In the genomic region with DNA sequence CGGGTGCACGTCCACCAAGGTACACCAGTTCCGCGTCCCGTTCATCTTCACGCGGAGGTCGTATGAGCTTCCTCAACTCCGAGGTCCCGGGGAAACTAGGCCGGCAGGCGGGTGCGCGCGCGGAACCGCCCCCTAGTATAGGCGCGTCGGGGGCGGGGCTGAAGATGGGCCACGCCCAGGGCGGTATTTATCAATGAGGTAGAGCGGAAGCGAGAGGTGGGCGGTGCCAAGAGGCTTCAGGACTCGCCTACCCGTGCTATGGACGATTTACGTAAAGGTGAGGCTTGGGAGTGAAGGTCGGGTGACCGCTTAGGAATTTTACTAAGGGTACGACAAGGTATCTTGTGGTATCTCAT, we compare ENCODE assay signal across 7 mouse cellular contexts. TPM values are rescaled to one million over a fixed set of nuclear protein-coding genes. Genes with fewer than 3 reads are reported as not detected.
DNase-seq lines count a peak whose midpoint lies in the region; ATAC-seq and TF ChIP-seq lines count a peak whose summit lies in the region.
"Not testable (repeated sequence)": the region's sequence is repeated elsewhere in the genome, so short reads cannot be mapped to it uniquely, and the experiment has no call there.

TSS of gene Tuft1 (minus strand) at position 133 of the 356 bp plus-strand sequence.

- peak; percentile 94 for ATAC-seq in forebrain, embryonic 14.5 days
- ATAC-seq in heart, postnatal 0 days (ENCODE audit: insufficient read depth, low read depth) = peak; percentile 93
- peak; percentile 93 for ATAC-seq in kidney, postnatal 0 days (replicated peaks; ENCODE audit: low FRiP score, low read depth)
- peak; percentile 86 for ATAC-seq in midbrain, embryonic 14.5 days (ENCODE audit: low FRiP score, low TSS enrichment)

- not testable (repeated sequence) for TF ChIP-seq POLR2A in liver, adult 2 months (IDR thresholded peaks at IDR 0.05; ENCODE audit: extremely low read depth, insufficient read depth, low read length); spleen, adult 2 months (IDR thresholded peaks at IDR 0.05; ENCODE audit: low read depth, low read length)

- not testable (repeated sequence) for TF ChIP-seq EP300 in heart, postnatal 0 days (IDR thresholded peaks at IDR 0.05; ENCODE audit: low read depth)

- not testable (repeated sequence) for TF ChIP-seq CTCF in heart, postnatal 0 days (IDR thresholded peaks at IDR 0.05; ENCODE audit: low read depth); kidney, postnatal 0 days (IDR thresholded peaks at IDR 0.05; ENCODE audit: low read depth); liver, adult 2 months (IDR thresholded peaks at IDR 0.05; ENCODE audit: low read depth, low read length); spleen, adult 2 months (IDR thresholded peaks at IDR 0.05; ENCODE audit: extremely low read depth, insufficient read depth, insufficient read length, insufficient replicate concordance)

- H3K4me3 ChIP-seq in forebrain, embryonic 14.5 days (ENCODE audit: low read depth, low read length) = peak within 1 kb of the TSS; percentile 27
- H3K4me3 ChIP-seq in heart, postnatal 0 days (ENCODE audit: low read depth, low read length) = peak within 1 kb of the TSS; percentile 43
- H3K4me3 ChIP-seq in kidney, postnatal 0 days (replicated peaks; ENCODE audit: low read depth, low read length) = peak within 1 kb of the TSS; percentile 39
- H3K4me3 ChIP-seq in liver, adult 2 months (ENCODE audit: insufficient read depth, low read depth, low read length) = peak within 1 kb of the TSS; percentile 57
- H3K4me3 ChIP-seq in midbrain, embryonic 14.5 days (replicated peaks; ENCODE audit: low read depth, low read length) = peak within 1 kb of the TSS; percentile 30
- H3K4me3 ChIP-seq in spleen, adult 2 months (ENCODE audit: extremely low read depth, insufficient read depth, insufficient read length) = peak within 1 kb of the TSS; percentile 47

- H3K4me1 ChIP-seq in forebrain, embryonic 14.5 days (ENCODE audit: control insufficient read depth, insufficient read depth, low read length); heart, postnatal 0 days (ENCODE audit: control insufficient read depth, insufficient read depth); kidney, postnatal 0 days (replicated peaks; ENCODE audit: insufficient read depth, low read length); liver, adult 2 months (ENCODE audit: control insufficient read depth, insufficient read depth, low read length); midbrain, embryonic 14.5 days (ENCODE audit: control insufficient read depth, insufficient read depth, low read length); spleen, adult 2 months (ENCODE audit: control insufficient read depth, insufficient read depth, insufficient read length): not testable (repeated sequence)

- peak; percentile 62 for DNase-seq in cerebellum, adult 11 months
- DNase-seq in forebrain, embryonic 14.5 days (ENCODE audit: low spot score); heart, postnatal 0 days (ENCODE audit: low spot score); kidney, postnatal 0 days (ENCODE audit: low spot score); liver, adult 2 months (ENCODE audit: extremely low read depth, low read depth, low spot score); midbrain, embryonic 14.5 days: not testable (repeated sequence)
- DNase-seq in spleen, adult 2 months (ENCODE audit: low read depth in 1 of 2, low spot score in 2 of 2) = peak in 1 of 2 experiments; percentile 73

- peak within 1 kb of the TSS; percentile 41; the same call in 1 of the 2 replicates for H3K9ac ChIP-seq in forebrain, embryonic 14.5 days (ENCODE audit: low read length)
- H3K9ac ChIP-seq in heart, postnatal 0 days (replicated peaks; ENCODE audit: low read depth, low read length) = 0 out of 2 replicates have a peak within 1 kb of the TSS, but pooled peaks have one; percentile 30
- H3K9ac ChIP-seq in kidney, postnatal 0 days (ENCODE audit: low read depth, low read length) = peak within 1 kb of the TSS; percentile 56; the same call in 1 of the 2 replicates
- peak within 1 kb of the TSS; percentile 55 for H3K9ac ChIP-seq in liver, adult 2 months (ENCODE audit: low read depth, low read length)
- not testable (repeated sequence) for H3K9ac ChIP-seq in midbrain, embryonic 14.5 days (replicated peaks; ENCODE audit: low read length)

- peak within 1 kb of the TSS; percentile 50 for H3K4me2 ChIP-seq in forebrain, embryonic 14.5 days (ENCODE audit: low read length)
- H3K4me2 ChIP-seq in heart, postnatal 0 days (ENCODE audit: low read depth, low read length) = peak within 1 kb of the TSS; percentile 65
- H3K4me2 ChIP-seq in kidney, postnatal 0 days (ENCODE audit: low read length) = peak within 1 kb of the TSS; percentile 67
- peak within 1 kb of the TSS; percentile 54 for H3K4me2 ChIP-seq in midbrain, embryonic 14.5 days (ENCODE audit: low read length)

- not testable (repeated sequence) for H3K27ac ChIP-seq in forebrain, embryonic 14.5 days (ENCODE audit: low read depth, low read length); heart, postnatal 0 days (ENCODE audit: low read depth); liver, adult 2 months (replicated peaks; ENCODE audit: insufficient read depth, low read depth, low read length); midbrain, embryonic 14.5 days (replicated peaks; ENCODE audit: low read depth, low read length); spleen, adult 2 months (ENCODE audit: insufficient read depth, low read length)
- H3K27ac ChIP-seq in kidney, postnatal 0 days = peak within 1 kb of the TSS; percentile 73; the same call in 1 of the 2 replicates

- not testable (repeated sequence) for H3K9me3 ChIP-seq in forebrain, embryonic 14.5 days (replicated peaks; ENCODE audit: control insufficient read depth, low read length); heart, postnatal 0 days (replicated peaks; ENCODE audit: control insufficient read depth, low read length); kidney, postnatal 0 days (replicated peaks; ENCODE audit: low read length); midbrain, embryonic 14.5 days (ENCODE audit: control insufficient read depth, low read length)

- H3K79me2 ChIP-seq in liver, adult 2 months (ENCODE audit: control insufficient read depth, insufficient read depth, low read length) = not testable (repeated sequence)

- H3K36me3 ChIP-seq in forebrain, embryonic 14.5 days (ENCODE audit: control insufficient read depth, insufficient read depth, low read length); heart, postnatal 0 days (replicated peaks; ENCODE audit: control insufficient read depth, insufficient read depth, low read length); kidney, postnatal 0 days (ENCODE audit: insufficient read depth, low read length); liver, adult 2 months (ENCODE audit: control insufficient read depth, insufficient read depth, low read length); midbrain, embryonic 14.5 days (ENCODE audit: control insufficient read depth, insufficient read depth, low read length); spleen, adult 2 months (ENCODE audit: control insufficient read depth, insufficient read depth, low read length): not testable (repeated sequence)

- under 1% methylated on average over 17 of the region's 33 CpGs for WGBS in forebrain, embryonic 14.5 days
- 0% methylated on average over 18 of the region's 33 CpGs for WGBS in heart, postnatal 0 days
- under 1% methylated on average over 21 of the region's 33 CpGs for WGBS in kidney, postnatal 0 days
- WGBS in liver, adult 2 months = 0% methylated on average over 21 of the region's 33 CpGs
- 0% methylated on average over 20 of the region's 33 CpGs for WGBS in midbrain, embryonic 14.5 days
- under 1% methylated on average over 19 of the region's 33 CpGs for WGBS in spleen, adult 2 months

- not testable (repeated sequence) for H3K27me3 ChIP-seq in forebrain, embryonic 14.5 days (replicated peaks; ENCODE audit: control insufficient read depth, insufficient read depth, low read length); heart, postnatal 0 days (ENCODE audit: control insufficient read depth, insufficient read depth, low read length); kidney, postnatal 0 days (ENCODE audit: insufficient read depth, low read length); liver, adult 2 months (ENCODE audit: control insufficient read depth, insufficient read depth, low read length); midbrain, embryonic 14.5 days (ENCODE audit: control insufficient read depth, insufficient read depth, low read length); spleen, adult 2 months (ENCODE audit: control insufficient read depth, insufficient read depth, low read length)

RNA-seq across cellular contexts. Expression of gene Tuft1, which starts in this region (rescaled TPM):
- polyA plus RNA-seq in forebrain, embryonic 14.5 days (2014; fragmentation: Nextera tagmentation; extraction: Ambion mirVana) = 4.6 and 4.8 TPM in 2 replicates
- 12.9 and 29.0 TPM in 2 replicates for total RNA-seq in heart, postnatal 0 days (2014; rRNA removed; ENCODE audit: low replicate concordance)
- 3.1 and 4.8 TPM in 2 replicates for polyA plus RNA-seq in heart, postnatal 0 days (2015; fragmentation: Nextera tagmentation; extraction: Ambion mirVana)
- 9.1 and 9.2 TPM in 2 replicates for polyA plus RNA-seq in kidney, postnatal 0 days (2015; fragmentation: Nextera tagmentation; extraction: Ambion mirVana)
- total RNA-seq in liver, adult 2 months (2014; rRNA removed) = 2.1 and 2.6 TPM in 2 replicates
- polyA plus RNA-seq in liver, adult 2 months (2012; rRNA removed) = 2.6 and 7.3 TPM in 2 replicates
- polyA plus RNA-seq in midbrain, embryonic 14.5 days (2014; fragmentation: Nextera tagmentation; extraction: Ambion mirVana) = 5.2 and 5.6 TPM in 2 replicates
- 1.7 and 1.8 TPM in 2 replicates for polyA plus RNA-seq in spleen, adult 2 months (2012; rRNA removed)
